Mouse (Mus musculus): Measurements from ENCODE around the gene Klhl29. TPM values are rescaled to one million over a fixed set of nuclear protein-coding genes. Genes with fewer than 3 reads are reported as not detected.

The Klhl29 gene
- polyA plus RNA-seq, 1 experiment = 6.7 TPM

DNA sequence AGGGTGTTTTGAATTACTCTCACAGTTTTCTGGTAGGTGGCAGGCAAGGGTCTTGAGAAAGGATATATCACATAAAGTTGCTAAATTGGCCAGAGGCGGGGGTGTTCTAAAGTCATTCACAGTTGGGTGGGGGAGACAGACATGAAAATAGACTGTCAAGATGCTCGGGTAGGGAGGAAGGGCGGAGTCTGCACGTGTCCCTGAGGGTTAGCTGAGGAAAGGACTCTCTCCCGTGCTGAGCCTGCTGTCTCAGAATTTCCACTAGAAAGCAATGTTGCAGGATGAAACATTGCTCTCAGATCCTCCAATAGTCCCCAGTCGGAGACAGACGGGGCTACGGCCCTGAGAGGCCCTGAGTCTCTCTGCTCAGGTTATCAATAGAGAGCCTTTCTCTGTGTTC lies 252.5 kb downstream of the Klhl29 start:
- Histone ChIP-seq H3K4me3 (ENCODE audit: control insufficient read depth, insufficient read depth, low read length) (no peak overlapping the region), H3K27me3 (ENCODE audit: control insufficient read depth, insufficient read depth, low read length) (no peaks in the 10 kb centered on the region), H3K4me1 (replicated peaks; ENCODE audit: control insufficient read depth, insufficient read depth, low read length) (no peaks in the 10 kb centered on the region), H3K36me3 (ENCODE audit: control insufficient read depth, insufficient read depth, low read length) (no peaks in the 10 kb centered on the region), H3K27ac (ENCODE audit: control insufficient read depth, insufficient read depth, low read length) (no peak overlapping the region)
- TF ChIP-seq CTCF (IDR thresholded peaks at IDR 0.05; ENCODE audit: borderline replicate concordance, control insufficient read depth, extremely low read depth, insufficient read depth, low read length, poor library complexity) (no peak), POLR2A (IDR thresholded peaks at IDR 0.05; ENCODE audit: control insufficient read depth, extremely low read depth, insufficient read depth, low read length, poor library complexity) (no peak)
- no peak for DNase-seq
- 53% methylated on average over 8 of the region's 8 CpGs for WGBS

DNA sequence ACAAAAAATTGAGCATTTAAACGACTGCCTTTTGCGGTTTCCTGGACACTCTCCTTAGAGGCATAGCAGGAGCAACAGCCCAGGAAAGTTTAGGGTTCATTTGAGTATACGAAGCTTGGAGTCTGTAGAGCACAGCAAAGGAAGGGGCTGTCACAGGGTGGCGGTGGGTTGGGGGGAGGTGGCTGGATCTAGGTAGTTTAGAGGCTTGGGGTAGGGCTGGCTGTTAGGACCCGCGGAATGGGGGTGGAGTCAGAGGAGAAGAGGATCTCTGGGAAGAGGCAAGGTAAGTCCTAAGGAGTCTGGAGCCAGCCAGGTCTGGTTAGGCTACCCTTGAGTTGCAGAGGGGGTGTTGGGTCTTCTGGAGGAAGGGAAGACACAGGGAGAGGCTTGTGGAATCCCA lies 255.2 kb downstream of the Klhl29 start:
- no peaks in the 10 kb centered on the region; the same call in 1 of the 2 replicates for H3K27me3 ChIP-seq (ENCODE audit: control insufficient read depth, insufficient read depth, low read length)
- H3K36me3 ChIP-seq (ENCODE audit: control insufficient read depth, insufficient read depth, low read length) = no peaks in the 10 kb centered on the region
- no peak for DNase-seq
- 51% methylated on average over 6 of the region's 6 CpGs for WGBS
- H3K4me1 ChIP-seq (replicated peaks; ENCODE audit: control insufficient read depth, insufficient read depth, low read length) = no peaks in the 10 kb centered on the region
- no peak overlapping the region for H3K4me3 ChIP-seq (ENCODE audit: control insufficient read depth, insufficient read depth, low read length)
- no peak for TF ChIP-seq POLR2A (IDR thresholded peaks at IDR 0.05; ENCODE audit: control insufficient read depth, extremely low read depth, insufficient read depth, low read length, poor library complexity)
- TF ChIP-seq CTCF (IDR thresholded peaks at IDR 0.05; ENCODE audit: borderline replicate concordance, control insufficient read depth, extremely low read depth, insufficient read depth, low read length, poor library complexity) = no peak
- H3K27ac ChIP-seq (ENCODE audit: control insufficient read depth, insufficient read depth, low read length) = no peak overlapping the region

DNA sequence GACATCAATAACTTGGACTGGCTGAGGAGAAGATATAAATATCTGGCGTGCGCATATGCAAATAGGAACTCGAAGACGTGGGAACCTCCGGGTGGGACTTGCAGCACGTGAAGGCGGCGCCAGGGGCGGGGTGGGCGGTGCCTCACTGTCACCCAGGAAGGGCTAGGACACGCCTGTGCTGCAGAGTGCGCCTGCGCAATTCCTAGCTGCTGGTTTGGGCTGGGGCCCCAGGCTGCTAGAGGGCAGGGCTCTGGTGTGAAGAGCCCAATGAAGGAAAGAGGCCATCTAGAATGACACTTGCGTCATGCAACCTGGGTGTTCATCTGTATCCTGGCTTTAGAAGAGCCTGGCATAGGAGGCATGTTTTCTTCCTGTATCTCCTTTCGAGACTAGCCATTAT lies 255.8 kb downstream of the Klhl29 start:
- Histone ChIP-seq H3K4me1 (replicated peaks; ENCODE audit: control insufficient read depth, insufficient read depth, low read length) (no peaks in the 10 kb centered on the region), H3K36me3 (ENCODE audit: control insufficient read depth, insufficient read depth, low read length) (no peaks in the 10 kb centered on the region), H3K27me3 (ENCODE audit: control insufficient read depth, insufficient read depth, low read length) (no peaks in the 10 kb centered on the region; the same call in 1 of the 2 replicates), H3K4me3 (ENCODE audit: control insufficient read depth, insufficient read depth, low read length) (no peak overlapping the region), H3K27ac (ENCODE audit: control insufficient read depth, insufficient read depth, low read length) (no peak overlapping the region)
- WGBS = 16% methylated on average over 15 of the region's 15 CpGs
- DNase-seq = peak; percentile 35
- TF ChIP-seq POLR2A (IDR thresholded peaks at IDR 0.05; ENCODE audit: control insufficient read depth, extremely low read depth, insufficient read depth, low read length, poor library complexity) (no peak), CTCF (IDR thresholded peaks at IDR 0.05; ENCODE audit: borderline replicate concordance, control insufficient read depth, extremely low read depth, insufficient read depth, low read length, poor library complexity) (no peak)

DNA sequence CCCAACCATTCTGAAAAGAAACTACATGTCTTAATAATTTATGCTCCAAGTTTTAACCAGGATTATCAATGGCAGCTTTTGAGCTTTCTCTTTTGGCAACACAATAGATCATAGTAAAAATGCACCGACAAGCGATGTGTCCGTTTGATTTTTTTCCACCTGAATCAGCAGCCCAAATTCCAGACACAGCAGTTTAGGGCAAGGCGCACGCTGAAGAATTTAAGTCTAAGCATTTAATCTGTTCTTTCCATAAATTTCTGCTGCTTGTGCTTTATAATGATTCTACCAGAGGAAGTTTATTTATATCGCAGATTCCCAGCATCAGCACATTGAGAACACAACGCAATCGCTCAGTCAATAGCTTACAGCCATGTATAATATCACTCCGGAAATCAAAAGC lies 256.2 kb downstream of the Klhl29 start:
- Histone ChIP-seq H3K36me3 (ENCODE audit: control insufficient read depth, insufficient read depth, low read length) (no peaks in the 10 kb centered on the region), H3K4me3 (ENCODE audit: control insufficient read depth, insufficient read depth, low read length) (no peak overlapping the region), H3K4me1 (replicated peaks; ENCODE audit: control insufficient read depth, insufficient read depth, low read length) (no peaks in the 10 kb centered on the region), H3K27me3 (ENCODE audit: control insufficient read depth, insufficient read depth, low read length) (no peaks in the 10 kb centered on the region; the same call in 1 of the 2 replicates), H3K27ac (ENCODE audit: control insufficient read depth, insufficient read depth, low read length) (no peak overlapping the region)
- WGBS = 70% methylated on average over 9 of the region's 9 CpGs
- TF ChIP-seq CTCF (IDR thresholded peaks at IDR 0.05; ENCODE audit: borderline replicate concordance, control insufficient read depth, extremely low read depth, insufficient read depth, low read length, poor library complexity) = no peak
- TF ChIP-seq POLR2A (IDR thresholded peaks at IDR 0.05; ENCODE audit: control insufficient read depth, extremely low read depth, insufficient read depth, low read length, poor library complexity) = no peak
- DNase-seq = no peak

DNA sequence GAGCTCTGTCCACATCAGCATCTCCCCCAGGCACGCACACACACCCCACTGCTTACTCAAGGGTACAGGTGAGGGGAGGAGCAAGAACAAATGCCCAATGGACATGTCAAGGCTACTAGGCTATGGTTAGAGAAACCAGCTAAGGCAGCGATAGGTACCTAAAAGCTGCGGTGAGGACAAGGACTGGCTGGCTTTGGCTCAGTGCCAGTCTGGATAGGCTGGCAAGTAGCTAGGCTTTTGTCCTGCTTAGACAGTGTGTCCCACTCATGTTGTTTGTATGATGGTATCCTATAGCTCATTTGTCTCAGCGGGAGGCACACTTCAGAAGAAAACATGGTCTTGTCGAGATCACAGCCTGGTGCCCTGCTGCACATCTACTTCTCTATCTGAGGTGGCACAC lies 258.9 kb downstream of the Klhl29 start:
- no peaks in the 10 kb centered on the region; the same call in 1 of the 2 replicates for H3K27me3 ChIP-seq (ENCODE audit: control insufficient read depth, insufficient read depth, low read length)
- H3K36me3 ChIP-seq (ENCODE audit: control insufficient read depth, insufficient read depth, low read length) = no peaks in the 10 kb centered on the region
- no peak for DNase-seq
- TF ChIP-seq CTCF (IDR thresholded peaks at IDR 0.05; ENCODE audit: borderline replicate concordance, control insufficient read depth, extremely low read depth, insufficient read depth, low read length, poor library complexity) = no peak
- no peak for TF ChIP-seq POLR2A (IDR thresholded peaks at IDR 0.05; ENCODE audit: control insufficient read depth, extremely low read depth, insufficient read depth, low read length, poor library complexity)
- no peak overlapping the region for H3K4me3 ChIP-seq (ENCODE audit: control insufficient read depth, insufficient read depth, low read length)
- no peak overlapping the region for H3K27ac ChIP-seq (ENCODE audit: control insufficient read depth, insufficient read depth, low read length)
- 97% methylated on average over 5 of the region's 5 CpGs for WGBS
- H3K4me1 ChIP-seq (replicated peaks; ENCODE audit: control insufficient read depth, insufficient read depth, low read length) = no peaks in the 10 kb centered on the region

DNA sequence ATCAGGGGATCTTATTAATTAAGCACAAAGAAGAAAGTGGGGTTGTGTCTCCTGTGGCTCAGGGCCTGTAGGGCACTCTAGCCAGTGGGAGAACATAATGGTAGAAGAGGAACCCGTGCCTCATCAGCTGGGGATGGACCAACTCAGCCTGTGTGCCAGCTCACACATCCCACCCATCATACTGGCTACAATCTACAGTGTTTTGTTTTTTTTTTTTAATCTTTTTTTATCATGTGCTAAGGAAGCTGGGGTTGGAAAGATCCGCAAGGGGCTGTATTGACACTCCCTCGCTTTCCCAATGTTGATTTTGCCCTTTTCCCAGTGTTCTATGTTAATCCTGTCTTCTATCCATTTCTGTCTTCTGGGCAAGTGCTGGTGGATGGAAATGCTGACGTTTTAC lies 260.9 kb downstream of the Klhl29 start:
- no peak for TF ChIP-seq CTCF (IDR thresholded peaks at IDR 0.05; ENCODE audit: borderline replicate concordance, control insufficient read depth, extremely low read depth, insufficient read depth, low read length, poor library complexity)
- no peak for TF ChIP-seq POLR2A (IDR thresholded peaks at IDR 0.05; ENCODE audit: control insufficient read depth, extremely low read depth, insufficient read depth, low read length, poor library complexity)
- WGBS = 71% methylated on average over 4 of the region's 4 CpGs
- Histone ChIP-seq H3K4me3 (ENCODE audit: control insufficient read depth, insufficient read depth, low read length) (no peak overlapping the region), H3K27me3 (ENCODE audit: control insufficient read depth, insufficient read depth, low read length) (no peaks in the 10 kb centered on the region; the same call in 1 of the 2 replicates), H3K4me1 (replicated peaks; ENCODE audit: control insufficient read depth, insufficient read depth, low read length) (no peaks in the 10 kb centered on the region), H3K27ac (ENCODE audit: control insufficient read depth, insufficient read depth, low read length) (no peak overlapping the region), H3K36me3 (ENCODE audit: control insufficient read depth, insufficient read depth, low read length) (no peaks in the 10 kb centered on the region)
- DNase-seq = no peak

DNA sequence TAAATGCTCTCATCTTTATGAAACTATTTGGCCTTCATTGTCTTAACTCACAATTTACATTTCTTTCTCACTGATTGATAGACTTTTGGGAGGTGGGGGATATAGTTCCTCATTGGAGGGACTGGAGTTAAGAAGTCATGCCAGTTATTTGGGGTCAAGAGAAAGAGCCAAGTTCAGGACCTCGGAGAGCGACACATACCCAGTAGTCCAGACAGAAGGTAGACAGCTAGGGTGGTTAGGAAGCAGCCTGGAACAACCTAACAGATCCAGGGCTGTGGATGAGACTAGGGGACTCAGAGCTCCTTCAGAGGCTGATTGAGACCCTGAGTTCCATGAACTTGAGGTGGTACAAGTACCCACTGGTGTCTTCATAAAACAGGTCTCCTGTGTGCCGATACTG lies 264.1 kb downstream of the Klhl29 start:
- TF ChIP-seq CTCF (IDR thresholded peaks at IDR 0.05; ENCODE audit: borderline replicate concordance, control insufficient read depth, extremely low read depth, insufficient read depth, low read length, poor library complexity) (no peak), POLR2A (IDR thresholded peaks at IDR 0.05; ENCODE audit: control insufficient read depth, extremely low read depth, insufficient read depth, low read length, poor library complexity) (no peak)
- Histone ChIP-seq H3K4me1 (replicated peaks; ENCODE audit: control insufficient read depth, insufficient read depth, low read length) (no peaks in the 10 kb centered on the region), H3K36me3 (ENCODE audit: control insufficient read depth, insufficient read depth, low read length) (no peaks in the 10 kb centered on the region), H3K27me3 (ENCODE audit: control insufficient read depth, insufficient read depth, low read length) (no peaks in the 10 kb centered on the region; the same call in 1 of the 2 replicates), H3K4me3 (ENCODE audit: control insufficient read depth, insufficient read depth, low read length) (no peak overlapping the region), H3K27ac (ENCODE audit: control insufficient read depth, insufficient read depth, low read length) (no peak overlapping the region)
- no peak for DNase-seq
- 68% methylated on average over 3 of the region's 3 CpGs for WGBS
